Mouse (Mus musculus): Measurements from ENCODE around the gene Cit. TPM values are rescaled to one million over a fixed set of nuclear protein-coding genes. Genes with fewer than 3 reads are reported as not detected.

Cit gene
- total and polyA plus RNA-seq, 2 experiments, result 0.43 to 0.74 TPM

DNA sequence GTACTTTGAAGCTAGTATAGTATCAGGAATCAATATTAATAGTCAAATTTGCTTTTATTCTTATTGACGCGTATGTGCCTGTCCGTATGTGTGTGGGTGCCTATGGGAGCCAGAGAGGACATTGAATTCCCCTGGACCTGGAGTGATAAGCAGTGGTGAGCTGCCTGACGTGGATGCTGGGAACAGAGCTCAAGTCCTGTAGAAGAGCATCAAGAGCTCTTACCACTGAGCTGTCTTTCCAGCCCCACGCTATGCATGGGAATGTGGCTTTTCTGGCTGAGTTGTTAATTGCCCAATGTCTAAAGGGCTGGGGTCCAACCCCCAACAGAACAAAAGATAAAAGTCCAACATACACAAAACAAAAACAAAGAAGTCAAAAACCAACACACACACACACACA, 131.4 kb downstream of the Cit start:
- 90% methylated on average over 5 of the region's 5 CpGs for WGBS
- no peaks in the 10 kb centered on the region for H3K36me3 ChIP-seq (ENCODE audit: control insufficient read depth, insufficient read depth, low read length)

DNA sequence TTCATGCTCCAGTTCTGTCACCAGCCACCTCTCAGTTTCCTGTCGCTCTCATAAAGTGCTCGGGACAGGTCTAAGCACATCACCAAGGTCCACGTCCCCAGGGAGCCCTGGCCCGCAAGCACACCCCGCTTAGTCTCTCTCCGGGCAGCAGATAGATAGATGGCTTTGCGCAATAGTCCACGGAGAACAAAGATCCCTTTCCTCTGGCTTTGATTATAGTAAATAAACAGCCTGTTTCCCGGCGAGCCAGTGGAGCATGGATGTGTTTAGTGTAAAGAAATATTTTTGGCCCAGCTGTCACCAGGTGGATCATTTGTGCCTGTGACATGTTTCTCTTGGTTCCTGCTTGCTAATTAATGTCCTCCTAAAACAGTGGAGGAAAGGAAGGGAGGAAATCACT, 132.2 kb downstream of the Cit start:
- no peaks in the 10 kb centered on the region for H3K36me3 ChIP-seq (ENCODE audit: control insufficient read depth, insufficient read depth, low read length)
- peak; percentile 31 for DNase-seq (ENCODE audit: extremely low read depth, low read depth, low spot score)
- H3K79me2 ChIP-seq (ENCODE audit: control insufficient read depth, insufficient read depth, low read length), result no peaks in the 10 kb centered on the region
- no peak overlapping the region for H3K9ac ChIP-seq (ENCODE audit: low read depth, low read length)
- H3K4me3 ChIP-seq (ENCODE audit: insufficient read depth, low read depth, low read length), result no peak overlapping the region
- 7% methylated on average over 10 of the region's 10 CpGs for WGBS
- H3K27ac ChIP-seq (replicated peaks; ENCODE audit: insufficient read depth, low read depth, low read length), result peak overlapping the region; percentile 18
- no peaks in the 10 kb centered on the region for H3K27me3 ChIP-seq (ENCODE audit: control insufficient read depth, insufficient read depth, low read length)
- H3K4me1 ChIP-seq (ENCODE audit: control insufficient read depth, insufficient read depth, low read length), result peaks cover 5% of the 10 kb centered on the region; the same call in 1 of the 2 replicates
- TF ChIP-seq CTCF (IDR thresholded peaks at IDR 0.05; ENCODE audit: low read depth, low read length), result no peak
- TF ChIP-seq POLR2A (IDR thresholded peaks at IDR 0.05; ENCODE audit: extremely low read depth, insufficient read depth, low read length), result no peak

More for the DNA sequence above, 131.4 kb downstream of the Cit start:
- H3K79me2 ChIP-seq (ENCODE audit: control insufficient read depth, insufficient read depth, low read length), result no peaks in the 10 kb centered on the region
- peaks cover 5% of the 10 kb centered on the region; the same call in 1 of the 2 replicates for H3K4me1 ChIP-seq (ENCODE audit: control insufficient read depth, insufficient read depth, low read length)
- no peak overlapping the region for H3K27ac ChIP-seq (replicated peaks; ENCODE audit: insufficient read depth, low read depth, low read length)
- H3K27me3 ChIP-seq (ENCODE audit: control insufficient read depth, insufficient read depth, low read length), result no peaks in the 10 kb centered on the region
- H3K4me3 ChIP-seq (ENCODE audit: insufficient read depth, low read depth, low read length), result no peak overlapping the region
- no peak for DNase-seq (ENCODE audit: extremely low read depth, low read depth, low spot score)
- H3K9ac ChIP-seq (ENCODE audit: low read depth, low read length), result no peak overlapping the region
- TF ChIP-seq CTCF (IDR thresholded peaks at IDR 0.05; ENCODE audit: low read depth, low read length), result no peak
- no peak for TF ChIP-seq POLR2A (IDR thresholded peaks at IDR 0.05; ENCODE audit: extremely low read depth, insufficient read depth, low read length)

GRCm38 (mm10) chr5:115977757-115978156, 132.7 kb downstream of the Cit start:
- peak; percentile 30 for DNase-seq (ENCODE audit: extremely low read depth, low read depth, low spot score)
- Histone ChIP-seq H3K79me2 (ENCODE audit: control insufficient read depth, insufficient read depth, low read length) (no peaks in the 10 kb centered on the region), H3K9ac (ENCODE audit: low read depth, low read length) (no peak overlapping the region), H3K4me3 (ENCODE audit: insufficient read depth, low read depth, low read length) (no peak overlapping the region), H3K27me3 (ENCODE audit: control insufficient read depth, insufficient read depth, low read length) (no peaks in the 10 kb centered on the region), H3K4me1 (ENCODE audit: control insufficient read depth, insufficient read depth, low read length) (peaks cover 5% of the 10 kb centered on the region; the same call in 1 of the 2 replicates), H3K36me3 (ENCODE audit: control insufficient read depth, insufficient read depth, low read length) (no peaks in the 10 kb centered on the region), H3K27ac (replicated peaks; ENCODE audit: insufficient read depth, low read depth, low read length) (peak overlapping the region; percentile 42)
- no peak for TF ChIP-seq POLR2A (IDR thresholded peaks at IDR 0.05; ENCODE audit: extremely low read depth, insufficient read depth, low read length)
- 67% methylated on average over 10 of the region's 10 CpGs for WGBS

GRCm38 (mm10) chr5:115978255-115978654, 133.2 kb downstream of the Cit start:
- Histone ChIP-seq H3K36me3 (ENCODE audit: control insufficient read depth, insufficient read depth, low read length) (no peaks in the 10 kb centered on the region), H3K27me3 (ENCODE audit: control insufficient read depth, insufficient read depth, low read length) (no peaks in the 10 kb centered on the region), H3K79me2 (ENCODE audit: control insufficient read depth, insufficient read depth, low read length) (no peaks in the 10 kb centered on the region), H3K9ac (ENCODE audit: low read depth, low read length) (no peak overlapping the region), H3K27ac (replicated peaks; ENCODE audit: insufficient read depth, low read depth, low read length) (peak overlapping the region; percentile 42), H3K4me3 (ENCODE audit: insufficient read depth, low read depth, low read length) (no peak overlapping the region), H3K4me1 (ENCODE audit: control insufficient read depth, insufficient read depth, low read length) (peaks cover 5% of the 10 kb centered on the region; the same call in 1 of the 2 replicates)
- no peak for TF ChIP-seq CTCF (IDR thresholded peaks at IDR 0.05; ENCODE audit: low read depth, low read length)
- no peak for TF ChIP-seq POLR2A (IDR thresholded peaks at IDR 0.05; ENCODE audit: extremely low read depth, insufficient read depth, low read length)
- DNase-seq (ENCODE audit: extremely low read depth, low read depth, low spot score), result no peak
- WGBS, result 74% methylated on average over 5 of the region's 5 CpGs

GRCm38 (mm10) chr5:115979134-115979696, 134.1 kb downstream of the Cit start:
- Histone ChIP-seq H3K4me1 (ENCODE audit: control insufficient read depth, insufficient read depth, low read length) (peaks cover 5% of the 10 kb centered on the region; the same call in 1 of the 2 replicates), H3K4me3 (ENCODE audit: insufficient read depth, low read depth, low read length) (no peak overlapping the region), H3K9ac (ENCODE audit: low read depth, low read length) (no peak overlapping the region), H3K79me2 (ENCODE audit: control insufficient read depth, insufficient read depth, low read length) (no peaks in the 10 kb centered on the region), H3K36me3 (ENCODE audit: control insufficient read depth, insufficient read depth, low read length) (no peaks in the 10 kb centered on the region), H3K27me3 (ENCODE audit: control insufficient read depth, insufficient read depth, low read length) (no peaks in the 10 kb centered on the region), H3K27ac (replicated peaks; ENCODE audit: insufficient read depth, low read depth, low read length) (no peak overlapping the region)
- DNase-seq (ENCODE audit: extremely low read depth, low read depth, low spot score), result no peak
- WGBS, result 83% methylated on average over 16 of the region's 16 CpGs
- TF ChIP-seq CTCF (IDR thresholded peaks at IDR 0.05; ENCODE audit: low read depth, low read length), result peak; percentile 62
- no peak for TF ChIP-seq POLR2A (IDR thresholded peaks at IDR 0.05; ENCODE audit: extremely low read depth, insufficient read depth, low read length)

DNA sequence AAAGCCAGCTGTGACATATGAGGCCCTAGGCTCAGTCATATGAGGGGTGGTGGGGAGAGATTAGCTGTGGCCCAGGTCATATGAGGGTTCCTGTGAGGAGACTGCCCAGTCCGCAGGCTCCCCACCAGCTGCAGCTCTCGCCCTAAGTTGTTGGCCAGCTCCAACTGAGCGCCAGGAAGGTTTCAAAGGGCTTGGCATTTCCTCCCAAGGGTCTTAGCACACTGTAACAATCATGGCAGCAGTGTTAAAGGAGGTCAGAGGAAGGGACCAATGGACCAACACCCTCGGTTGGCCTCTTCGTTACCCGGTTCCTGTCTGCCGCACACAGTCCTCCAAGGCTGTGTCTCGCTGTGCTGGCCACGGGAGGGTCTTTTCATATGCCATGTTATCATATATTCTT, 135.5 kb downstream of the Cit start:
- TF ChIP-seq POLR2A (IDR thresholded peaks at IDR 0.05; ENCODE audit: extremely low read depth, insufficient read depth, low read length) (no peak), CTCF (IDR thresholded peaks at IDR 0.05; ENCODE audit: low read depth, low read length) (no peak)
- Histone ChIP-seq H3K27me3 (ENCODE audit: control insufficient read depth, insufficient read depth, low read length) (no peaks in the 10 kb centered on the region), H3K4me1 (ENCODE audit: control insufficient read depth, insufficient read depth, low read length) (peaks cover 5% of the 10 kb centered on the region; the same call in 1 of the 2 replicates), H3K9ac (ENCODE audit: low read depth, low read length) (no peak overlapping the region), H3K27ac (replicated peaks; ENCODE audit: insufficient read depth, low read depth, low read length) (no peak overlapping the region), H3K36me3 (ENCODE audit: control insufficient read depth, insufficient read depth, low read length) (no peaks in the 10 kb centered on the region), H3K4me3 (ENCODE audit: insufficient read depth, low read depth, low read length) (no peak overlapping the region), H3K79me2 (ENCODE audit: control insufficient read depth, insufficient read depth, low read length) (no peaks in the 10 kb centered on the region)
- 94% methylated on average over 9 of the region's 9 CpGs for WGBS
- DNase-seq (ENCODE audit: extremely low read depth, low read depth, low spot score), result no peak
